Mouse (Mus musculus): ENCODE measurements around the gene Gnpat. TPM values are rescaled to one million over a fixed set of nuclear protein-coding genes. Genes with fewer than 3 reads are reported as not detected.

Gene Gnpat
- polyA plus RNA-seq (2012; rRNA removed): 91.4 and 95.2 TPM in 2 replicates

GRCm38 (mm10) chr8:124862321-124863162 is at the start of gene Gnpat, which contains the start of gene 2810004N23Rik:
Gene Gnpat, plus strand, starts transcription at chr8:124863033.
Gene 2810004N23Rik, minus strand, starts transcription at chr8:124863120.
- DNase-seq (ENCODE audit: low spot score): peak; percentile 98

GRCm38 (mm10) chr8:124813326-124813725 is 49.5 kb upstream of the Gnpat start:
- DNase-seq (ENCODE audit: low spot score): no peak

GRCm38 (mm10) chr8:124815870-124816269 is 47.0 kb upstream of the Gnpat start:
- DNase-seq (ENCODE audit: low spot score): no peak

- DNase-seq (ENCODE audit: low spot score): no peak
Observed at GRCm38 (mm10) chr8:124816866-124817265, 46.0 kb upstream of the Gnpat start.

GRCm38 (mm10) chr8:124817361-124817760 is 45.5 kb upstream of the Gnpat start:
- DNase-seq (ENCODE audit: low spot score): no peak

GRCm38 (mm10) chr8:124819612-124820115 is 43.2 kb upstream of the Gnpat start:
- DNase-seq (ENCODE audit: low spot score): no peak

GRCm38 (mm10) chr8:124820125-124820524 is 42.7 kb upstream of the Gnpat start:
- DNase-seq (ENCODE audit: low spot score): no peak

- no peak for DNase-seq (ENCODE audit: low spot score)
Observed at GRCm38 (mm10) chr8:124823497-124823896, 39.3 kb upstream of the Gnpat start.

GRCm38 (mm10) chr8:124826658-124827057 is 36.2 kb upstream of the Gnpat start:
- no peak for DNase-seq (ENCODE audit: low spot score)

- no peak for DNase-seq (ENCODE audit: low spot score)
Observed at GRCm38 (mm10) chr8:124827387-124827786, 35.4 kb upstream of the Gnpat start.

GRCm38 (mm10) chr8:124828561-124829240 is 34.1 kb upstream of the Gnpat start:
- DNase-seq (ENCODE audit: low spot score): no peak

- DNase-seq (ENCODE audit: low spot score): no peak
Observed at GRCm38 (mm10) chr8:124830050-124830449, 32.8 kb upstream of the Gnpat start.

GRCm38 (mm10) chr8:124831531-124831930 is 31.3 kb upstream of the Gnpat start:
- no peak for DNase-seq (ENCODE audit: low spot score)

GRCm38 (mm10) chr8:124831941-124832340 is 30.9 kb upstream of the Gnpat start:
- DNase-seq (ENCODE audit: low spot score): no peak

- DNase-seq (ENCODE audit: low spot score): no peak
Observed at GRCm38 (mm10) chr8:124833430-124834205, 29.2 kb upstream of the Gnpat start.

GRCm38 (mm10) chr8:124835848-124836247 is 27.0 kb upstream of the Gnpat start:
- DNase-seq (ENCODE audit: low spot score): no peak

GRCm38 (mm10) chr8:124836273-124836672 is 26.6 kb upstream of the Gnpat start:
- DNase-seq (ENCODE audit: low spot score): no peak

- no peak for DNase-seq (ENCODE audit: low spot score)
Observed at GRCm38 (mm10) chr8:124836907-124837306, 25.9 kb upstream of the Gnpat start.

- DNase-seq (ENCODE audit: low spot score): no peak
Observed at GRCm38 (mm10) chr8:124837956-124838355, 24.9 kb upstream of the Gnpat start.

GRCm38 (mm10) chr8:124839371-124839770 is 23.5 kb upstream of the Gnpat start:
- no peak for DNase-seq (ENCODE audit: low spot score)

- no peak for DNase-seq (ENCODE audit: low spot score)
Observed at GRCm38 (mm10) chr8:124840900-124841299, 21.9 kb upstream of the Gnpat start.

GRCm38 (mm10) chr8:124841775-124842174 is 21.1 kb upstream of the Gnpat start:
- DNase-seq (ENCODE audit: low spot score): no peak
